9 mouse cellular contexts compared by ENCODE assay signal in the genomic region with DNA sequence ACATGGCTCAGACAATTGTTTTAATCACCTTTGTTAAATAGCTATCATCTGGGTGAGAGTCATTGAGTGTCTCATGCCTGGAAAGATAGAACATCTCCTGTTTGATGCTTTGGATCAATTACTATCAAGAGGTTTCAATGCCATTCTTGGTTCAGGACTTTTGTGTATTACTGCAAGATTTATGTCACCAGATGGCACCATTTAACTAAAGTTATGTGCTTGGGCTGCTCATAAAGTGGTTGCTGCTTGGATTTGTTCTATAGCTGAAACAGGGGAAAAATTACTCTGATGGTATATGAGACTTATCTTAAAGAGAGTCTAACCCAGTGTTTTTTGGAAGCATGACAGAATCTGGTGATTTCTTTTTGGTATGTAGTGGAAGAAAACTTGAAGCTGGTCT. TPM values are rescaled to one million over a fixed set of nuclear protein-coding genes. Genes with fewer than 3 reads are reported as not detected.
DNase-seq lines count a peak whose midpoint lies in the region; ATAC-seq and TF ChIP-seq lines count a peak whose summit lies in the region.
"Had no signal": no experiment of that assay in that cellular context is flagged by ENCODE, and none has a peak within 500 bp of the region (broad histone marks: within the 10 kb centered on the region; RNA-seq: fewer than 3 reads in every experiment).

No protein-coding gene starts in this region.

- H3K27ac ChIP-seq in heart, postnatal 0 days (ENCODE audit: low read depth), result no peak overlapping the region
- no peak overlapping the region for H3K27ac ChIP-seq in liver, embryonic 14.5 days
- no peak overlapping the region for H3K27ac ChIP-seq in liver, embryonic 12.5 days
- no peak overlapping the region for H3K27ac ChIP-seq in midbrain, embryonic 15.5 days
- H3K27ac ChIP-seq: limb, embryonic 13.5 days had no signal

- no peaks in the 10 kb centered on the region for H3K4me1 ChIP-seq in heart, postnatal 0 days (ENCODE audit: control insufficient read depth, insufficient read depth)
- no peaks in the 10 kb centered on the region for H3K4me1 ChIP-seq in liver, embryonic 14.5 days (replicated peaks; ENCODE audit: control insufficient read depth in 2 of 2, insufficient read depth in 2 of 2, low read length in 1 of 2)
- H3K4me1 ChIP-seq in liver, embryonic 12.5 days, result no peaks in the 10 kb centered on the region
- no peaks in the 10 kb centered on the region for H3K4me1 ChIP-seq in midbrain, embryonic 15.5 days
- H3K4me1 ChIP-seq: limb, embryonic 13.5 days had no signal

- H3K4me3 ChIP-seq in heart, postnatal 0 days (ENCODE audit: low read depth, low read length), result no peak overlapping the region
- no peak overlapping the region for H3K4me3 ChIP-seq in liver, embryonic 14.5 days (ENCODE audit: insufficient read depth in 1 of 2, low read depth in 2 of 2, low read length in 2 of 2)
- no peak overlapping the region for H3K4me3 ChIP-seq in liver, embryonic 12.5 days
- no peak overlapping the region for H3K4me3 ChIP-seq in midbrain, embryonic 15.5 days
- H3K4me3 ChIP-seq: limb, embryonic 13.5 days had no signal

- no peak overlapping the region for H3K9ac ChIP-seq in heart, postnatal 0 days (replicated peaks; ENCODE audit: low read depth, low read length)
- no peak overlapping the region for H3K9ac ChIP-seq in liver, embryonic 14.5 days (replicated peaks)
- H3K9ac ChIP-seq in liver, embryonic 12.5 days, result no peak overlapping the region
- no peak overlapping the region for H3K9ac ChIP-seq in midbrain, embryonic 15.5 days
- H3K9ac ChIP-seq: limb, embryonic 13.5 days had no signal

- no peak for ATAC-seq in heart, postnatal 0 days (ENCODE audit: insufficient read depth, low read depth)
- ATAC-seq in liver, embryonic 14.5 days (ENCODE audit: insufficient read depth), result no peak
- no peak for ATAC-seq in liver, embryonic 12.5 days
- 0 out of 2 replicates have a peak, but pooled peaks have one; percentile 76 for ATAC-seq in midbrain, embryonic 15.5 days (replicated peaks)

- TF ChIP-seq EP300 in heart, postnatal 0 days (IDR thresholded peaks at IDR 0.05; ENCODE audit: low read depth), result no peak
- no peak for TF ChIP-seq EP300 in liver, embryonic 14.5 days (IDR thresholded peaks at IDR 0.05; ENCODE audit: low read depth)

- peak; percentile 36 for TF ChIP-seq CTCF in heart, postnatal 0 days (IDR thresholded peaks at IDR 0.05; ENCODE audit: low read depth)
- peak; percentile 7; the same call in 1 of the 2 replicates for TF ChIP-seq CTCF in liver, embryonic 14.5 days (IDR thresholded peaks at IDR 0.05; ENCODE audit: low read depth)

- H3K36me3 ChIP-seq in heart, postnatal 0 days (replicated peaks; ENCODE audit: control insufficient read depth, insufficient read depth, low read length), result no peaks in the 10 kb centered on the region
- no peaks in the 10 kb centered on the region for H3K36me3 ChIP-seq in liver, embryonic 14.5 days (replicated peaks; ENCODE audit: control insufficient read depth, insufficient read depth, low read depth)
- no peaks in the 10 kb centered on the region for H3K36me3 ChIP-seq in liver, embryonic 12.5 days
- no peaks in the 10 kb centered on the region for H3K36me3 ChIP-seq in midbrain, embryonic 15.5 days (replicated peaks)
- H3K36me3 ChIP-seq: limb, embryonic 13.5 days had no signal

- no peak for DNase-seq in heart, postnatal 0 days (ENCODE audit: low spot score)
- no peak for DNase-seq in heart, adult 11 months
- no peak for DNase-seq in liver, embryonic 14.5 days (ENCODE audit: low read depth in 3 of 3, low spot score in 3 of 3)
- peak; percentile 27 for DNase-seq in adipocyte (ENCODE audit: low spot score)
- DNase-seq in adrenal gland, adult 18-20 months (ENCODE audit: low spot score in 2 of 2), result no peak
- DNase-seq in cerebellum, postnatal 25 days, result no peak

- H3K9me3 ChIP-seq in heart, postnatal 0 days (replicated peaks; ENCODE audit: control insufficient read depth, low read length), result no peaks in the 10 kb centered on the region
- H3K9me3 ChIP-seq in liver, embryonic 14.5 days (ENCODE audit: control insufficient read depth, low read length), result no peaks in the 10 kb centered on the region
- H3K9me3 ChIP-seq in liver, embryonic 12.5 days (replicated peaks), result no peaks in the 10 kb centered on the region
- no peaks in the 10 kb centered on the region for H3K9me3 ChIP-seq in midbrain, embryonic 15.5 days
- H3K9me3 ChIP-seq: limb, embryonic 13.5 days had no signal

- H3K27me3 ChIP-seq in heart, postnatal 0 days (ENCODE audit: control insufficient read depth, insufficient read depth, low read length), result no peaks in the 10 kb centered on the region
- H3K27me3 ChIP-seq in liver, embryonic 14.5 days (ENCODE audit: control insufficient read depth, insufficient read depth, low read length), result no peaks in the 10 kb centered on the region
- no peaks in the 10 kb centered on the region for H3K27me3 ChIP-seq in liver, embryonic 12.5 days (replicated peaks)
- no peaks in the 10 kb centered on the region for H3K27me3 ChIP-seq in midbrain, embryonic 15.5 days (replicated peaks)
- H3K27me3 ChIP-seq: limb, embryonic 13.5 days had no signal

- H3K4me2 ChIP-seq in heart, postnatal 0 days (ENCODE audit: low read depth, low read length), result no peak overlapping the region
- no peak overlapping the region for H3K4me2 ChIP-seq in liver, embryonic 14.5 days (ENCODE audit: low read depth)
- no peak overlapping the region for H3K4me2 ChIP-seq in liver, embryonic 12.5 days
- H3K4me2 ChIP-seq in midbrain, embryonic 15.5 days, result no peak overlapping the region
- H3K4me2 ChIP-seq: limb, embryonic 13.5 days had no signal

RNA-seq across cellular contexts. Expression of a gene that starts 35.8 kb away (rescaled TPM):
- total RNA-seq in heart, postnatal 0 days (2014; rRNA removed; ENCODE audit: low replicate concordance), result 2.3 and 8.6 TPM in 2 replicates
- polyA plus RNA-seq in heart, postnatal 0 days (2015; fragmentation: Nextera tagmentation; extraction: Ambion mirVana), result 1.3 and 2.1 TPM in 2 replicates
- 0.44 and 0.45 TPM in 2 replicates for polyA plus RNA-seq in liver, embryonic 14.5 days (2012; rRNA removed)
- 0.33 and 0.51 TPM in 2 replicates for polyA plus RNA-seq in liver, embryonic 14.5 days (2014; fragmentation: Nextera tagmentation; extraction: Ambion mirVana)
- polyA plus RNA-seq in liver, embryonic 12.5 days (2016; fragmentation: Nextera tagmentation; extraction: Ambion mirVana), result 0.71 and 1.1 TPM in 2 replicates
- polyA plus RNA-seq in midbrain, embryonic 15.5 days (2015; fragmentation: Nextera tagmentation; extraction: Ambion mirVana), result 22.1 and 28.8 TPM in 2 replicates
- 100 to 1,000 TPM in 1 of 2 experiments, 10 to 100 TPM in 1; 61.2 to 113 TPM for total RNA-seq in adrenal gland, adult 18-20 months (2021)

RNA-seq across cellular contexts. Expression of a gene that starts 36.5 kb away (rescaled TPM):
- total RNA-seq in heart, postnatal 0 days (2014; rRNA removed; ENCODE audit: low replicate concordance), result 6.8 and 12.7 TPM in 2 replicates
- polyA plus RNA-seq in heart, postnatal 0 days (2015; fragmentation: Nextera tagmentation; extraction: Ambion mirVana), result 30.6 and 35.7 TPM in 2 replicates
- polyA plus RNA-seq in liver, embryonic 14.5 days (2012; rRNA removed), result 3.3 and 5.6 TPM in 2 replicates
- 11.2 and 11.8 TPM in 2 replicates for polyA plus RNA-seq in liver, embryonic 14.5 days (2014; fragmentation: Nextera tagmentation; extraction: Ambion mirVana)
- polyA plus RNA-seq in liver, embryonic 12.5 days (2016; fragmentation: Nextera tagmentation; extraction: Ambion mirVana), result 14.0 and 15.7 TPM in 2 replicates
- polyA plus RNA-seq in midbrain, embryonic 15.5 days (2015; fragmentation: Nextera tagmentation; extraction: Ambion mirVana), result 46.1 and 49.5 TPM in 2 replicates
- total RNA-seq in adrenal gland, adult 18-20 months (2021), result 10 to 100 TPM; 19.3 to 21.7 TPM

RNA-seq across cellular contexts. Expression of a gene that starts 55.3 kb away (rescaled TPM):
- total RNA-seq in heart, postnatal 0 days (2014; rRNA removed; ENCODE audit: low replicate concordance), result 82.2 and 107 TPM in 2 replicates
- 185 and 187 TPM in 2 replicates for polyA plus RNA-seq in heart, postnatal 0 days (2015; fragmentation: Nextera tagmentation; extraction: Ambion mirVana)
- polyA plus RNA-seq in liver, embryonic 14.5 days (2012; rRNA removed), result 13.3 and 17.0 TPM in 2 replicates
- 45.9 and 47.7 TPM in 2 replicates for polyA plus RNA-seq in liver, embryonic 14.5 days (2014; fragmentation: Nextera tagmentation; extraction: Ambion mirVana)
- polyA plus RNA-seq in liver, embryonic 12.5 days (2016; fragmentation: Nextera tagmentation; extraction: Ambion mirVana), result 60.2 and 66.9 TPM in 2 replicates
- 117 and 125 TPM in 2 replicates for polyA plus RNA-seq in midbrain, embryonic 15.5 days (2015; fragmentation: Nextera tagmentation; extraction: Ambion mirVana)
- total RNA-seq in adrenal gland, adult 18-20 months (2021), result 10 to 100 TPM; 54.5 to 72.1 TPM
